Mouse (Mus musculus) liver, embryonic 14 days (tissue): ENCODE measurements around the gene Brsk2. TPM values are rescaled to one million over a fixed set of nuclear protein-coding genes. Genes with fewer than 3 reads are reported as not detected.

Source experiments
- polyA plus RNA-seq: library from polyadenylated mRNA; depleted of rRNA; stranded (reverse); fragments of >200 nt; gene quantifications from 2 replicates; pipeline ENCODE4 v1.2.3, GENCODE M21; 2012; rRNA removed

Brsk2 gene
- 0.03 TPM in 1 of 2 replicates, not detected in the other for polyA plus RNA-seq

DNA sequence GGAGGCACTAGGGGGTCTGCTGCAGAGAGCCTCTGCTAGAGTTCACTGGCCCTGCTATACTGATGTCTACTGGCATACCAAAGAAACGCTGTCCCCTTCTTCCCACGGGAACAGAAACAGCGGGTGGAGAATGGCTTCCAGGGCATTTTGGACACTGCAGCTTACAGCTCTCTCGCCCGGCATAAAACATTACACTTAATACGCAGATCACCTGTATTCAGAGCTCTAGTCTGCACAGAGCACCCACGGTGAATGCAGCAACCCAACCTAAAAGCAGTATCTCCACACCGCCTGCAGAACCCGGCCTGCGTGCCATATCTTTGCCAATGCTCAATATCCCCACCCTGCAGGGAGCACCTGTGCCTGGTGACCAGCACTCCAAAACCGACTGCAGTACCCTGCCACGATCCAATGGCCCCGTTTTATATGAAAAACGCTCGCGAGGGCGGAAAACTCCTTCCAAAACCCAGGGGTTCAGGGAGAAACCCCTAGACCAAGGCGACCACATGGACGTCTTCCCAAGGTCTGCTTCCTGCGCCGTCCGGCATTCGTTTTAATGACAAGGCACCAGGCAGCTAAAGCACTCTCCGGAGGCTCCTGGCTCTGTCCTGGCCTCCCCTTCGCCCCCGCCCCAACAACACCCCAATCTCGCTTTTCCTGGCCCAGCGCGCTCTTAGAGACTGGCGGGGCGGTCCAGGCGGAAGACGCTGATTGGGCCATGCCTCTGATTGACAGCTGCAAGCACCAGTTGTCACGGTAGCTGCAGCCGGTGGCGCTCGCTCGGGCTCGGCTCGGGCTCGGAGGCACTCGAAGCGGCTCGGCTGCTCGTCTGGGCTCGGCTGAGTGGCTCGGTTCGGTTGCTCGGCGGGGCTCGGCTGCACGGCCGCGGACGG, at the start of gene Brsk2:
Gene Brsk2 (plus strand): TSS at position 846 of the 893 bp plus-strand sequence.

DNA sequence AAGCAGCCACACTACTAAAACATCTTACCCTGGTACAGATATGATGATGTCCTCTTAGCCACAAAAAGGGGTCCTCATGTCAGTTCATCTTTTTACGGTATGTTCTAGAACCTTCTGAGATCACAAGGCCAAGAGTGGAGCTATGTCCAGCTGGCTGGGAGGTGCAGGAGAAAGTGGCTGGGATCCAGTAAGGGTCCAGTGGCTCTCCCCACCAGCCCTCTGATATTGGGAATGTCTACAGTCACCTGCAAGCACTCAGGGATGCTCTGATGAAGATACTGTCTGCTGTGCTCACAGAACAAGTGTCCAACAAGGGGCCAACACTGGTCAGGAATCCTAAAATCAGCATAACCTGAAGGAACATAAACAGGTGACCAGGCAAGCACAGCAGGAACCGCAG, 31.1 kb upstream of the Brsk2 start, which contains the start of gene Tollip:
Gene Tollip (minus strand): TSS at position 101 of the 400 bp plus-strand sequence.

Other genes starting within 250 kb of the Brsk2 start
- gene Muc5ac, start 160.8 kb upstream of the Brsk2 start, polyA plus RNA-seq = not detected in 2 replicates
- gene Muc5b, start 110.7 kb upstream of the Brsk2 start, polyA plus RNA-seq = not detected in 2 replicates
- gene Tollip, start 31.2 kb upstream of the Brsk2 start, polyA plus RNA-seq = 13.5 and 15.3 TPM in 2 replicates
- gene Mob2, start 111.3 kb downstream of the Brsk2 start, polyA plus RNA-seq = 40.6 and 44.6 TPM in 2 replicates
- 2.7 and 2.8 TPM in 2 replicates for gene Dusp8, start 146.1 kb downstream of the Brsk2 start, polyA plus RNA-seq
- gene Gm45618, start 171.0 kb downstream of the Brsk2 start, polyA plus RNA-seq = not detected in 2 replicates
- gene Gm39115, start 186.3 kb downstream of the Brsk2 start, polyA plus RNA-seq = not detected in 2 replicates
- gene Gm45337, start 194.9 kb downstream of the Brsk2 start, polyA plus RNA-seq = not detected in 2 replicates
- not detected in 2 replicates for gene Gm29735, start 207.4 kb downstream of the Brsk2 start, polyA plus RNA-seq
- gene Gm4553, start 216.0 kb downstream of the Brsk2 start, polyA plus RNA-seq = not detected in 2 replicates
- not detected in 2 replicates for gene Krtap5-2, start 226.3 kb downstream of the Brsk2 start, polyA plus RNA-seq
- not detected in 2 replicates for gene Gm10153, start 240.6 kb downstream of the Brsk2 start, polyA plus RNA-seq